Mouse (Mus musculus) MEL (cell line): ENCODE data around the gene Prss40. TPM values are rescaled to one million over a fixed set of nuclear protein-coding genes. Genes with fewer than 3 reads are reported as not detected.

Source experiments
- DNase-seq: peaks from one replicate; pipeline ENCODE4 v3.0.0; 2011; ENCODE audit warnings: low read depth, low spot score
- H3K27ac ChIP-seq: 2 replicates; pipeline ENCODE4 v1.5.1; 2012; ENCODE audit warnings: low read depth, mild to moderate bottlenecking, control low read depth, low read length, moderate library complexity; ENCODE audit not compliant: control insufficient read depth
- H3K27me3 ChIP-seq, 2 experiments: fragments of 150-350 bp in 1 of 2; sonication (generic) in 1 of 2; 2 replicates each; pipeline ENCODE4 v1.6.1; 2012; ENCODE audit warnings: low read length in 2 of 2, mild to moderate bottlenecking in 2 of 2, improper control_type of control experiment in 1 of 2, moderate library complexity in 1 of 2; ENCODE audit not compliant: insufficient read depth in 2 of 2, control insufficient read depth in 1 of 2
- H3K36me3 ChIP-seq, 2 experiments: 2 replicates each; pipeline ENCODE4 v1.6.1; 2012 to 2014; ENCODE audit warnings: low read length in 2 of 2, improper control_type of control experiment in 1 of 2, inconsistent platforms in 1 of 2, mild to moderate bottlenecking in 1 of 2; ENCODE audit not compliant: insufficient read depth in 2 of 2, control insufficient read depth in 1 of 2
- H3K4me1 ChIP-seq, 2 experiments: fragments of 150-350 bp in 1 of 2; sonication (generic) in 1 of 2; 2 replicates each; pipeline ENCODE4 v1.6.1; 2012; ENCODE audit warnings: low read length in 2 of 2, improper control_type of control experiment in 1 of 2, mild to moderate bottlenecking in 1 of 2; ENCODE audit not compliant: insufficient read depth in 2 of 2, control insufficient read depth in 1 of 2
- H3K4me3 ChIP-seq, 2 experiments: fragments of 150-350 bp in 1 of 2; sonication (generic) in 1 of 2; 2 replicates each; pipeline ENCODE4 v1.5.1; 2012; ENCODE audit warnings: low read depth in 2 of 2, low read length in 2 of 2, mild to moderate bottlenecking in 2 of 2, moderate library complexity in 2 of 2, control low read depth in 1 of 2, improper control_type of control experiment in 1 of 2; ENCODE audit not compliant: control insufficient read depth in 1 of 2, insufficient read depth in 1 of 2
- H3K79me2 ChIP-seq: 2 replicates; pipeline ENCODE4 v1.6.1; 2012; ENCODE audit warnings: mild to moderate bottlenecking, low read length, moderate library complexity; ENCODE audit not compliant: control insufficient read depth, poor library complexity, insufficient read depth
- H3K9ac ChIP-seq: 2 replicates; pipeline ENCODE4 v1.6.1; 2012; ENCODE audit warnings: low read depth, mild to moderate bottlenecking, control low read depth, low read length, moderate library complexity; ENCODE audit not compliant: control insufficient read depth, poor library complexity, severe bottlenecking
- H3K9me3 ChIP-seq: fragments of 150-350 bp; sonication (generic); replicated peaks from 2 replicates; pipeline ENCODE4 v1.6.1; 2012; ENCODE audit warnings: mild to moderate bottlenecking, low read length, improper control_type of control experiment, moderate library complexity; ENCODE audit not compliant: insufficient read depth
- CHD2 ChIP-seq: IDR thresholded peaks from 2 replicates; pipeline ENCODE4 v1.6.1; 2011; ENCODE audit warnings: low read length, improper control_type of control experiment
- CTCF ChIP-seq, 3 experiments: IDR thresholded peaks in 2 of 3; conservative IDR thresholded peaks in 1 of 3; 2 replicates each; pipeline ENCODE4 v1.5.1; 2011 to 2012; ENCODE audit warnings: low read length in 3 of 3, low read depth in 2 of 3, mild to moderate bottlenecking in 2 of 3, improper control_type of control experiment in 1 of 3, inconsistent platforms in 1 of 3, mixed read lengths in 1 of 3, moderate library complexity in 1 of 3; ENCODE audit not compliant: control insufficient read depth in 1 of 3, insufficient read depth in 1 of 3, poor library complexity in 1 of 3, severe bottlenecking in 1 of 3
- E2F4 ChIP-seq: IDR thresholded peaks from 2 replicates; pipeline ENCODE4 v1.6.1; 2011; ENCODE audit warnings: low read depth, low read length, improper control_type of control experiment, borderline replicate concordance
- ELF1 ChIP-seq: IDR thresholded peaks from 2 replicates; pipeline ENCODE4 v1.6.1; 2014; ENCODE audit warnings: low read depth, mild to moderate bottlenecking, inconsistent platforms, low read length, improper control_type of control experiment, moderate library complexity
- HCFC1 ChIP-seq: IDR thresholded peaks from 2 replicates; pipeline ENCODE4 v1.6.1; 2012; ENCODE audit warnings: low read depth, mild to moderate bottlenecking, inconsistent platforms, low read length, improper control_type of control experiment, moderate library complexity
- NRF1 ChIP-seq: IDR thresholded peaks from 2 replicates; pipeline ENCODE4 v1.6.1; 2014; ENCODE audit warnings: low read depth, mild to moderate bottlenecking, inconsistent platforms, low read length, improper control_type of control experiment, moderate library complexity; ENCODE audit not compliant: poor library complexity, insufficient read depth, severe bottlenecking
- POLR2A ChIP-seq, 2 experiments: IDR thresholded peaks; 2 replicates each; pipeline ENCODE4 v1.6.1; 2011 to 2012; ENCODE audit warnings: low read length in 2 of 2, mild to moderate bottlenecking in 2 of 2, control low read depth in 1 of 2, improper control_type of control experiment in 1 of 2, low read depth in 1 of 2, moderate library complexity in 1 of 2; ENCODE audit not compliant: control insufficient read depth in 1 of 2, insufficient read depth in 1 of 2, poor library complexity in 1 of 2
- RAD21 ChIP-seq: IDR thresholded peaks from 2 replicates; pipeline ENCODE4 v1.6.1; 2011; ENCODE audit warnings: mild to moderate bottlenecking, low read depth, low read length, improper control_type of control experiment
- RCOR1 ChIP-seq: IDR thresholded peaks from 2 replicates; pipeline ENCODE4 v1.6.1; 2012; ENCODE audit warnings: low read depth, mild to moderate bottlenecking, inconsistent platforms, low read length, improper control_type of control experiment
- SIN3A ChIP-seq: IDR thresholded peaks from 2 replicates; pipeline ENCODE4 v1.6.1; 2012; ENCODE audit warnings: low read length, improper control_type of control experiment, inconsistent platforms
- SMC3 ChIP-seq: IDR thresholded peaks from 2 replicates; pipeline ENCODE4 v1.6.1; 2011; ENCODE audit warnings: low read depth, low read length, improper control_type of control experiment
- UBTF ChIP-seq: IDR thresholded peaks from 2 replicates; pipeline ENCODE4 v1.6.1; 2012; ENCODE audit warnings: low read depth, mild to moderate bottlenecking, inconsistent platforms, low read length, improper control_type of control experiment, moderate library complexity, borderline replicate concordance; ENCODE audit not compliant: insufficient read depth
- USF2 ChIP-seq, 2 experiments: IDR thresholded peaks; 2 replicates each; pipeline ENCODE4 v1.6.1; 2011 to 2012; ENCODE audit warnings: improper control_type of control experiment in 2 of 2, low read length in 2 of 2, borderline replicate concordance in 1 of 2, inconsistent platforms in 1 of 2, low read depth in 1 of 2, mild to moderate bottlenecking in 1 of 2; ENCODE audit not compliant: insufficient read depth in 1 of 2
- ZC3H11A ChIP-seq: IDR thresholded peaks from 2 replicates; pipeline ENCODE4 v1.6.1; 2012; ENCODE audit warnings: low read depth, mild to moderate bottlenecking, inconsistent platforms, low read length, improper control_type of control experiment
- ZKSCAN1 ChIP-seq: IDR thresholded peaks from 2 replicates; pipeline ENCODE4 v1.6.1; 2012; ENCODE audit warnings: low read depth, mild to moderate bottlenecking, inconsistent platforms, low read length, improper control_type of control experiment, moderate library complexity
- ZMIZ1 ChIP-seq: IDR thresholded peaks from 2 replicates; pipeline ENCODE4 v1.6.1; 2012; ENCODE audit warnings: low read depth, mild to moderate bottlenecking, inconsistent platforms, low read length, improper control_type of control experiment, moderate library complexity
- polyA plus RNA-seq, 2 experiments: library from polyadenylated mRNA; stranded (reverse) in 1 of 2; unstranded in 1 of 2; fragments of >175 nt in 1 of 2; fragments of >200 nt in 1 of 2; gene quantifications; 2 replicates each; pipeline versions ENCODE4 v1.2.1 to v1.2.4; 2012; ENCODE audit warnings: low replicate concordance in 2 of 2, low read depth in 1 of 2; ENCODE audit not compliant: insufficient read length in 2 of 2, insufficient read depth in 1 of 2, missing spikeins in 1 of 2
- total RNA-seq: library from RNA; depleted of rRNA; stranded (reverse); fragments of 300-350 nt; gene quantifications from 2 replicates; pipeline ENCODE4 v1.2.3, GENCODE M21; 2012

Gene Prss40
- total and polyA plus RNA-seq, 3 experiments = not detected

- Histone ChIP-seq H3K4me1 (0 out of 4 replicates have a peak, but pooled peaks cover 0 to 4% of the 10 kb centered on the region in 2 experiments), H3K4me3 (no peak overlapping the region), H3K36me3 (no peaks in the 10 kb centered on the region), H3K27ac (no peak overlapping the region), H3K79me2 (no peaks in the 10 kb centered on the region), H3K9ac (no peak overlapping the region), H3K9me3 (no peaks in the 10 kb centered on the region), H3K27me3 (no peaks in the 10 kb centered on the region)
- DNase-seq = no peak
- TF ChIP-seq SIN3A (no peak), POLR2A (IDR thresholded peaks at IDR 0.05; ENCODE audit: control insufficient read depth in 1 of 2, insufficient read depth in 1 of 2, low read depth in 1 of 2, low read length in 2 of 2, poor library complexity in 1 of 2) (no peak), ZMIZ1 (no peak), NRF1 (no peak), UBTF (no peak), ELF1 (no peak), CHD2 (no peak)
Observed at GRCm38 (mm10) chr1:34513068-34513467, 47.7 kb downstream of the Prss40 start.

- H3K27me3 ChIP-seq = no peaks in the 10 kb centered on the region
- TF ChIP-seq ELF1 = no peak
- no peak for TF ChIP-seq ZKSCAN1
- peak; percentile 59 for TF ChIP-seq SMC3
- TF ChIP-seq CTCF (IDR thresholded peaks at IDR 0.05 in 2 of 3, conservative IDR thresholded peaks at IDR 0.05 in 1 of 3; ENCODE audit: control insufficient read depth in 1 of 3, insufficient read depth in 1 of 3, low read depth in 2 of 3, low read length in 3 of 3, poor library complexity in 1 of 3, severe bottlenecking in 1 of 3) = peak; percentile 76 to 88 (median 86)
- no peak for TF ChIP-seq USF2 (IDR thresholded peaks at IDR 0.05; ENCODE audit: borderline replicate concordance in 1 of 2, insufficient read depth in 1 of 2, low read depth in 1 of 2, low read length in 2 of 2)
- TF ChIP-seq RCOR1 = peak; percentile 37; the same call in 1 of the 2 replicates
- peak; percentile 27; the same call in 1 of the 2 replicates for TF ChIP-seq SIN3A
- TF ChIP-seq RAD21 = peak; percentile 62
- no peak for TF ChIP-seq E2F4
- no peak for TF ChIP-seq HCFC1
- peak; percentile 36 for TF ChIP-seq ZC3H11A
- no peak overlapping the region for H3K27ac ChIP-seq
- H3K79me2 ChIP-seq = no peaks in the 10 kb centered on the region
- no peaks in the 10 kb centered on the region for H3K36me3 ChIP-seq
- peak; percentile 66 for DNase-seq
- peak overlapping the region; percentile 58 to 71; a peak in 3 of 4 replicates for H3K4me3 ChIP-seq
- peak overlapping the region; percentile 46 for H3K9ac ChIP-seq
- peaks cover 0 to 4% of the 10 kb centered on the region in 2 experiments; a peak in 1 of 4 replicates for H3K4me1 ChIP-seq
- H3K9me3 ChIP-seq = no peaks in the 10 kb centered on the region
Observed at GRCm38 (mm10) chr1:34511027-34511426, 49.7 kb downstream of the Prss40 start.
